Mouse (Mus musculus) urinary bladder, postnatal 25 days (tissue): ENCODE data around the gene Acyp1.
A peak's percentile ranks its signal among the peaks of the same experiment; 100 is the strongest.

ENCODE experiments used
- DNase-seq: peaks from one replicate; pipeline ENCODE4 v3.0.0; 2022; ENCODE audit warnings: low spot score

The Acyp1 gene

DNA sequence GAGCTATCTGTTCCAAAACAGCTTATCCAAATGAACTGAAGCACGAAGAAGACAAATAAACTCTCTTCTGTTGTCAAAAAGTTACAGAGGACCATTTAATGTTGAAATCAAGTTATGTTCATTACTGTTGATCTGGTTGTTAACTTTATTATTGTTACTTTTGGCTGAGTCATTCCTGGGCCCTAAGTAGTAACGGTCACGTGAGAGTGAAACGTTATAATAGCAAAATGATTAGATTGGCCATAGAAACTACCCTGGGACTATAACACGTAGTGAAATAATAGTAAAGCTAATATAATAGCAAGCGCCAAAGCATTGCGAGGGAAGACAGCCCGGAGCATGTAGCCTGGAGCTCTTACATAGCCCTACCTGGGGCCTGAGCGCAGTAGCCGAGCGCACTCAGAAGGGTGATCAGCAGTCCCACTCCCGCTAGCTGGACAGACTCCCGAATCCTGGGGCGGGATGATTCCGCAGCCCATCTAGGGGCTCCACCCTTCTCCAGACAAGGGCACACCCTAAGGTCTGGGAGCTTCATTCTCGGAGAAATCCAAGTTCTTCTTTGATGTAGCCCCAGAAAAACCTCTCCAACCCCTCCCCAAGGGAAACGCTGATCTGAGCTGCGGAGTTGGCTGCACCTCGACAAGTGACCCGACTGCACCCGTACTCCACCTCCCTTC is at the start of gene Acyp1:
TSS of gene Acyp1 (minus strand) at position 630 of the 677 bp plus-strand sequence.
- DNase-seq: peak; percentile 47

DNA sequence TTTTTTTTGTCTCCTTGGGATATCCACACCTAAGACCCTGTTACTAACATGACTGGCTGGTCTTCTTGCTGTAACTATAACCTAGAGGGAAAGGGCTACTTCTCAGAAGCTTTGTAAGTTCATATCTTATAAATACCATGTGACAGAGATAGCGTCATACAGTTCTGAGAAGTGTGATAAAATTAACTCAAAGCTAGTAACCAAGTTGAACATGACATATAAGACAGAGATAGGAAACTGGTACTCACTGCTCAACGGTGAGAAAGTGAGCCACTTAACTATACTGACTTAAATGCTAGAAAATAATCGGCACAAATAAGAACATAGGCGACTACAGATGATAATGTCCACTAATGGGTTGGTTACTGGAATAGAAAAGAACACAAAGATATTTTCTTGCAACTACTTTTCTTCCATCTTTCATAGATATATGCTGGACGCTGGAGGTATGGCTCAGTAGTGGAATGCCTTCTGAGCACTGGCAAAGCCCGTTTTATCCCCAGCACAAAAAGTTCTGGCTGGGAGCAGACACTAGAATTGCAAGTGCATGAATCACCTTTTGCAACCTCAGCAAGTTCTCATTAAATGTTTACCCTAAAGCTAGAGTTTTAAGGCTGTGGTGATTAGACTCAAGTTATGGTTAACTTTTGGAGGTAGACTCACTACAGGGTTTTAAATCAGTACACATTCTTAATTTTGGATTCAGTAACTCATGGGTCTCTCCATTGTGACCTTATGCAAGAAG is 49.5 kb upstream of the Acyp1 start:
- DNase-seq: no peak

DNA sequence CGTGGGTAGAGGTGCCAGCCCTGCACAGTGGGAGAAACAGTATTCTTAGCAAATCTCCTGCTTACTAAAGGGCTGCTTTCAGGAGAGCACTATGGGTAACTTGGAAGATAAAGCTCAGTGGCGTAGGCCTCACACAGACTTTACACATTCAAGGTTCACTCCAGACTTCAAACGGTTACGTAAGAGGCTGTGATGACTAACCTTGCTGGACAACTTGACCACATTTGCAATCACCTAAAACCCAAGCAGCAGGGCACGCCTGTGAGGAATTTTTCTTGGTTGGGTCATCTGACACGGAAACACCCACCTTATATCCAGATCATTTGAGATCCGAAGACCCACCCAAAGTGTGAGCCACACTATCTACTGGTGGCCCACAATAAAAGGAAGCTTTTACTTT is 41.9 kb upstream of the Acyp1 start:
- DNase-seq: no peak

DNA sequence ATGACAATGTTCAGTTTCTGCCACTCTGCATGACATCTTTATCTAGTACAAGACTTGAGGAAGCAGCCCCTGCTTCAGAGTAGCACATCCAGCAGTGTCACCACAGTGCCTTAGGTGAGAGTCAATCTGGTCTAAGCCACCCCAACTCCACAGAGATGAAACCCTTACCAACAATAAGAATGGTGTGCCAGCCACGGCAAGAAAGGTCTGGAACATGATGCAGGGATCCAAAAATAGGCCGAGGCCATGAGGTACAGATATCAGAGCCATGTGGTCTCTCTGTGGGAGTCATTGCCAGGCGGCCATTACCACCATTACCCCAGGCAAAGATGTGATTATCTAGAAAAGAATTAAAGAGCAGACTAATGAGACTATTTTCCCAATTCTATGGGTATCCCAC is 20.4 kb upstream of the Acyp1 start:
- no peak for DNase-seq

DNA sequence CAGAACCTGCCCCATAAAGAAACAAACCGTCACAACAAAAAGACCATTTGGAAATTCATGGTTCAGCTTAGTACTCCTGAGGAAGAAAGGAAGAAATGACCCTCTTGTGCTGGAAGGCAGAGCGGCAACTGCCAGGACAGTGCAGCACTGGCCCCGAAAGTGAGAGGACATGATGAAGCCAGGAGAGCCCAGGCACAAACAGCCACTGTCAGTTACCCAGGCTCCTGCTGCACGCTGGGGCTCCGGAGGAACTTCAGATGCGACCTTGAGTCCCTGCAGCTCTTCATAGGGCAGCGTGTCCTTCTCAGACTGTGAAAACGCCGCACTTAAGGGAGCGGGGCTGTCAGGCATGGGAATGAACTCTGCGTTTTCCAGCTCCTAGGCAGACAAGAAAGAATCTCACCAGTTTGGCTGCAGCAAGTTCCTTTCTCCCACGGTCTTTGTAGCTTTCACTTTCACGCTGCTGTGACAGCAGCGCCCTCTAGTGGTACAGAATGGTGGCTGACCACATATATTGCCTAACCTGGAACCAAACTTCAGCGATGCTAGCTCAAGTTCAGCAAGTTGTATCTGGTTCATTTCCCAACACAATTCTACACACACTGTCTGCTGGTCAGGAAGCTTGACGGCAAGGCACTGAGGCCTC is 17.1 kb upstream of the Acyp1 start:
- peak; percentile 85 for DNase-seq

DNA sequence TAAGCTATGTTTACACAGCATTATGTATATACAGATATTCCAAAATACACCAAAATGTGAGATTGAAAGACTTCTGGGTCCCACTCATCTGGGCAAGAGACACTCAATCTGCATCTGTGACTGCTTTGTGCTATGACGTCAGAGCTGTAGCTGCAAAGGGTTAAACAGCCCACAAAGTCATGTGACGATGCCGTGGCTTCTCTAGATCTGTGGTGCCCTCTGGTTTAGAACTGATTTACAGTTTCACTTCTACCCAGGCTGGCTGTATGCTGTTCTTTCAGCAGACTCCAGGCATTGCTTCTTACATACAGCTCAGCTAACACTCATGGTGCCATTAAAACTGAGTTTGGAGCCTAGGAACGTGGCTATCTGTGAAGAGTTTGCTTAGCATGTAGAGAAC is 16.5 kb upstream of the Acyp1 start:
- DNase-seq: no peak

DNA sequence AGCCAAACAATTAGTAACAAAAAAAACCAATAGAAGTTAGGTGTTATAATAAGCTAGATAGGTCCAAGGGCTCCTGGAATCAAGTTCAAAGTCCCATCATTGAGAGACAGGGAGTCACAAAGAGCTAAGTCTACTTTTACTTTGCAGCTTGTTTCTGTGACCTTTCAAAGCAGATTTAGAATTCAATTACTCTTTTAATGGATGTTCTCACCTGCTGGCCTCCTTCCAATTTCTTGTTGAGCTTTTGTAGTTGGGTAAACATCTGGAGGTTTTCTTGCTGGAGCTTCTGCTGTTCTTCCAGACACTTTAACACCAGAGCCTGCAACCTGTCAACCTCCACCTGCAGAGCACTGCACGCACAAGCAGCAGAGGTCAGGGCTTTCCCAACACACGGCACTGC is 15.0 kb upstream of the Acyp1 start:
- no peak for DNase-seq

DNA sequence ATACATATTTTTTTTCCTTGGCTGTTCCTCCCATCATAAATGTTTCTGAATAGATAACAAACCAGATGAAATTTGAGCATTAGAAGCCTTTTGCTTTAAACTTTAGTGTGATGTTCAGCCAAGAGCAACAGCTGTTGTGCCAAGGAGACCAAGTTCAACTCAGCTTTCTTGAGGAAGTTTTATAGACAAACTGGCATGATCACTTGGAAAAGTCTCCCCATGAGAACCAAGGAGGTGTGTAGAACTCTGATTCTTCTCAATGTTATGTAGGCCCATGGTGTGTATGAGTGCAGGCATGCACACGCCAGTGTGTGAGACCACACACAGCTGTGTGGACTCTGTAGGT is 10.6 kb upstream of the Acyp1 start:
- no peak for DNase-seq

DNA sequence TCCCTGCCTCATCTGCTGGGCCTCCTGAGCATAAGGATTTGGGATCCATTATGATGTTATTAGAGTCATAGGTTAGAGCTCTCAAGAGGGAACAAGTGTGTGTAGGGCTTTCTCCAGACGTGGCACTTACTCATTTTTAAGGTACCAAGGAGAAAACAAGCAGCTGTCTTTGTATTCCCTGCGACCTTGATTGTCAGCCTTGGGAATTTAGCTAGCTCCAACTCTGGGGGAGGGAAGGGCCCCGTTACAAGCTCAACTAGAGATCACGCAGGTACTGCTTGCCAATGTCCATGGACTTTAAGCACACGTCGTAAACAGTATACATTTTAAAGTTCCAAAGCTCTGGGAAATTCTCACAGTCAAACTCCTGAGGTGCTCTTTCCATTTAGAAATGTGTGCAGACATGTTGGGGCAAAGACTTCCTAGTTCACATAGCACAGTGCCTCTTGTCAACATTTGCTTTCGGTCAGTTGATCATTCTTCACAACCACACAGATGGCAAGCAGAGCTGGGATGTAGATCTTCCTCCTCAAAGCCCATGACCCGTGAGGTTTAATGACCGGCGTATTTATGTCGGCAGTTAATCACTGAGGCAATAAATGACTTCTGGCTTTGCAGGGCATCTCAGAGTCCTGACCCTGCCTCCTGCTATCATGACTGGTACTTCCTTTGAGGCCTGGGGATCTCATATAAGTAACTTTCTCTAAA is 10.0 kb upstream of the Acyp1 start:
- DNase-seq: no peak

DNA sequence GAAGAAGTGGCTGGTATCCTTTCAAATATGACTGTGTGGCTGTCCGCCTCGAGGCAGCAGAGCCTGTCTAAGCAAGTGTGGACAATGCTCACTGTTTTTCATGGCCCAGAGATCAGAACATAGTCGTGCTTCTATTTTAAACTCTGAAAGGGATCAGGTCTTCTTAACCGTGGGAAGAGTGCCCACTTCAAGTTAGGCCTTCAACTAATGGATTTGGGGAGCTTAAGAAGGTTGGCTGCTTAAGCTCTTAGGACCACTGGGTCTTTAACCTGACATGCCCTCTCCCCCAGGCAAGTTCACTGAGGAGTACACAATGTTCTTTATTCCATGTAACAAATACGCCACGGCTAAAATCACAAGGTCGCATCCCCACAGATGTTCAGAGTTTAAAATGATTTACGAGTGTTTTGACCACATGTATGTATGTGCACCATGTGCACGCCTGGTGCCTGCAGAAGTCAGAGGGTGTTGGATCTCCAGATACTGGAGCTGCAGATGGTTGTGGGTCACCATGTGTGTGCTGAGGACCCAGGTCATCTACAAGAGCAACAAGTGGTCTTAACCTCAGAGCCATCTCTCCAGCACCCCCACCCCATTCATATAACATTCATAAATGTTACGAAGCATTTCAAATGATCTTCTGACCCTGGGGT is 9.2 kb upstream of the Acyp1 start:
- no peak for DNase-seq

DNA sequence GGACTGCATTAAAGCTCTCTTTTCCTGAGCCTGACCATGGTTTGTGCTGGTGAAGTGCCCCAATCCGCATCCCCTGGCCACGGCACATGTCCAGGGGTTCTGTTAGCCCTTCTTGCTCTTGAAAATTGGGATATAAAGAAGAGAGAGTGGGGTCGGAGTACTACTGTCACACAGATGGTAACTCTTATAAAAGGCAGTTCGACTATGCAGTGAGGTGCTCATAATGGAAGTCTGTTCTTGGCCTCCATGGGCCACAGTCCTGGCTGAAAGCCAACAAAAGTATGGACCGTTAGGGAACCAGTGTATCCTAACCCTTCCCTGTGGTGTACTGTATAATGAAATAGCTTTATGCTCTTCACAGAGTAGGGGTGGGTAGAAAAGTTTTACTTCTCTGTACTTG is 8.7 kb upstream of the Acyp1 start:
- DNase-seq: no peak

DNA sequence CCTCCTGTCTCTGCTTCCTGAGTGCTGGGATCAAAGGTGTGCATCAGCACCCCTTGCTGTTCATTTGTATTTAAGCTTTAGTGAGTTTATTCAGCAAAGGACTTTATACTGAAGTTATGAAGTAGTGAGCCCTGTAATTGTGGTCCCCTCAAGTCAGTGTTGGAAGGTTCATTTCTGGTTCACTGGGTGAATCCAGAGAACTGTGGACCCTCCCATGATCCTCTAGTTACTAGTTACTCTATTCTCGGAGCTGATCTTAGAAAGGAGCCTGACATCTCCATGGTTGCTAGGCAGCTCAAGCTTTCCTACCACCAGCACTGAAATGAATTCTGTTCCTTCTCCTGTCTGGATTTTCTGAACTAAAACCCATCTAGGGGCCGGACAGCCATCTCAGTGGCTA is 7.3 kb upstream of the Acyp1 start:
- DNase-seq: no peak

DNA sequence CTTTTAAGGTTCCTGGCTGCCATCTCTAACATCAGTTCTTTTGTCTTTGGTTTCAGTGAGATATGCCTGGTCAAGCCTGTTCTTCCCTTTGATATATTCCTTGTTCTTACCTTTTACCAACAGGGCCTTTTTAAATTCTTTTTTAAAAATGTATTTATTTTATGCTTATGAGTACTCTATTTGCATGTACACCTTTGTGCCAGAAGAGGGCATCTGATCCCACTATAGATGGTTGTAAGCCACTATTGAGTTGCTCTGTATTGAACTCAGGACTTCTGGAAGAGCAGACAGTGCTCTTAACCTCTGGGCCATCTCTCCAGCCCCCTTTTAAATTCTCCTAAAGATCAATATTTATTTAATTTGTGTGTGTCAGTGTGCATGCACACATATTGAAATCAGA is 4.7 kb upstream of the Acyp1 start:
- DNase-seq: no peak

DNA sequence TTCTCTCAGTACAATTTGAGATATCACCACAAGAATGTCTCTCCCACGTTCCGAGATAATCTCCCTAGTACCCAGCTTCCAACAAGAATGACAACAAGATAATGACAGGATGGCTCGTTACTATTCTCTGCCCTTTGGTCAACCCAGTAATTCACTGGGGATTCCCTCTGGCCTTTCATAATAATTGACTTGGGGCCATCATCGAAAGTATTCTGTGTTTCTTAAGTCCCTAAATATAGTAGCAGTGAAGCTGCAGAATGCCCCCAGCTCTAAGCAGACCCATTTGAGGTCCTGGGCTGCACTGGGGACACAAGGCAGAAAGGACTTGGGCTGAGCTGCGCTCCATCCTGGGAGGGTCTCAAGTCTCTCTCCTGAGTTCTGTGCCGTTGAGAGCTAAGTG is 4.0 kb upstream of the Acyp1 start:
- no peak for DNase-seq

DNA sequence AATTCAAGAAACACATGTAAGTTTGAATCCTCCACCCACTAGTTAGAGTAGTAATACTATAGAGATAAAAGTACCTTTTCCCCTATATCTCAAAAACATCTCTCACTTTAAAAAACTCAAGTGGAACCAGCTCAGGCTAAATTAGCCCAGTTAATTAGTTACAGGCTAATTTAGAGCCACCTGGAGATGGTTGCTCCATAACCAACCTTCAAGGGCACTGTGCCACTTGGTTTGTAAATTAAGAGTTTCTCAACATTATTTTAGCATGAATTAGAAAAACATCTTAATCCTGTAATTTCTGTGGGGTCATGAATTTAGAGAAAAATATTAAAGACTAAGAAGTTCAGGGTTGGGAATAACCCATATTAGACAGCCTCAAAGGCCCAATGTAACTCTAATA is 3.3 kb upstream of the Acyp1 start:
- DNase-seq: no peak

DNA sequence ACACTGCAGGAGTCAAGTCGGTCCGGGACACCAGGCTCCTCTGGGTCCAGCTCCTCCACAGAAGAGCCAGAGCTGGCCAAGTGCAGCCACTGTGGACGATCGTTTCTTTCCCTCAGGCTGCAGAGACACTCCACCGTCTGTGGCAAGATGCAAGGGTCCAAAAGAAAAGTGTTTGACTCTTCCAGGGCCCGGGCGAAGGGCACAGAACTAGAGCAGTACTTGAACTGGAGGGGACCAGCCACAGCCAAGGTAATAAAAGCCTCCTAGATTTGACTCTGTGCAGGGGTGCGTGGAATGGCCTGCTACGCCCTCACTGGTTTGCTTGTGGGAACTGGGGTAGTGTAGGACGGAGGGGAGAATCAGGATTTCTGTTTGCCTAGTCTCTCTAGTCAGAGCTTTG is 2.4 kb upstream of the Acyp1 start:
- DNase-seq: no peak

DNA sequence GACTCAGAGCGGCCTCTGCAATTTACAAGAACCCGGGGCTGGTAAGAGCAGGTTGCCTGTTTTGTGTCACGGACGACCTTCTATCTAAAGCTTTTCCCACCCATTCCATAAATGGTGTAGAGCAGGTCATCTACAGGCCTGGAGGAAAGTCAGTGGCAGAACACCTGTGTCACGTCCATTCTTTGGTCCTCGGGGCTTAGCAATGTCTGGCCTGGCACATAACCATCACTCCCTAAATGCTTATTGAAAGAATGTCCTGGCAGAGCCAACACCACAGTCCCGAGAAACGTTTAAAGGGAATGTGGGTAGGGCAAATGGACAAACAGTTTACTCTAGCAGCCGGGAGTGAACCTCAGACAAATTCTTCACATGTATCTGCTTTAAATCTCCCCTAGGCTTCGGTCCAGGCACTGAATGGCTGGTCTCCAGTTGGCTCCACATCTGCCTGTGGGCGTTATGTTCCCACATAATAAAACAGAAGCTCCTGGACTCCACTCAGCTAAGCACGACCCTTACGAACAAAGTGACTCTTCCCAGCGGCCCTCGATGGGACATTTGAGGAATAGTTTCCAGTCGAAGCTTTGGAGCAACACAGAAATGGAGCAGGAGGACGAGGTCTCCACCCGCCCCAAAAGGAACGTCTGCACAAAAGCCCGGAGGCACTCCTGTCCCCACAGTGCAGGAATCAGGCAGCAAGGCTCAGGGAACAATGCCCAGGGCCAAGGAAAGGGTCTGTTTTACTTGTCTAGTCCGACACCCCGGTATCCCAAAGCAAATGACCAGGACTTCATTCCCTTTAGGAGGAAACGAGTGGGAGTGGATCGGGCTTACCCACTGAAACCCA is 1.1 kb upstream of the Acyp1 start:
- DNase-seq: no peak

DNA sequence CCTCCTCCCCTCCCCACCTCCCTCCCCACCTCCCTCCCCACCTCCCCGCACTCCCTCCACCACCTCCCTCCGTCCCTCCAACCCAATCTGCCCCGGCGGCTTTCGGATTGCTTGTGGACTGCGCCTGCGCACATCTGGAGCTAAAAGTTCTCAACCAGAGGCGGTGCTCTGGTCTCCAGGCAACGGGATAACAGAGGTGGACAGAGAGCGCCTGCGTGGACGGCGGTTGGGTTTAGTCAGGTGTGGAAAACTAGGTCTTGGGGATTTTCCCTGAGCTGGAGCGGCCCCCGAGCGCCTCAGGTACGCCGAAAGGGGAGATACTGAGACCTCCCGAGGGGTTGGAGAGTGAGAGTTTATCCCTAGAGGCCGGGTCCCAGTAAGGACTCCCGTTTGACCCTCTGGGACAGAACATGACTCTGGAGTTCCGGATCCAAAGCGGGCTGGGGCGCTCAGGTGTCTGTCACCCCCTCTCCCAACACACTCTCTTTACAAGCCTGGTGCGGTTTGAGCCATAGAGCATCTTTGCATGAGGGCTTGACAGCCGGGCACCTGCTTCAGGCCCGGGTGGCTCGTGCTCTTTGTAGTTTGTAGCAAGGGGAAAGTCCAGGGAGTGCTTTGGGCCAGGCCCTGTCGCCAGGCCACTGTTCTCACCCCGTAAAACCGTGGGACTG is 383 bp upstream of the Acyp1 start, which contains the start of gene Zc2hc1c:
TSS of gene Zc2hc1c (plus strand) at position 106 of the 671 bp plus-strand sequence.
- peak; percentile 85 for DNase-seq

DNA sequence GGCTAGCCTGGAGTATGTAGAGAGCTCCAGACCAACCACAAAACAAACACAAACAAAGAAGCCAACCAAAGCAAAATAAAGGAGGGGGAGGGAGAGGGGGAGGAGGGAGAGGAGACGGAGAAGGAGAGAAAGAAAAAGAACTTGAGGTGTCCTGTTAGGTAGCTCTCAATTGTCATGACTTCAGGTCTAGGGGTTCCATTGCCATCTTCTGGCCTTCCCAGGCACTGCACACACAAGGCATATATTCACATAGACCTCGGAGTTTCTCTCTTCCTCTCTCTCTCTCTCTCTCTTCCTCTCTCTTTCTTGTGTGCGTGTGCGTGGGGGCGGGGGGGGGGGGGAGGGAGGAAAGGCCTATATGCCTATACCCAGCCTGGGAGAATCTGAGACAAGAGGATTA is 1.3 kb downstream of the Acyp1 start:
- DNase-seq: no peak

DNA sequence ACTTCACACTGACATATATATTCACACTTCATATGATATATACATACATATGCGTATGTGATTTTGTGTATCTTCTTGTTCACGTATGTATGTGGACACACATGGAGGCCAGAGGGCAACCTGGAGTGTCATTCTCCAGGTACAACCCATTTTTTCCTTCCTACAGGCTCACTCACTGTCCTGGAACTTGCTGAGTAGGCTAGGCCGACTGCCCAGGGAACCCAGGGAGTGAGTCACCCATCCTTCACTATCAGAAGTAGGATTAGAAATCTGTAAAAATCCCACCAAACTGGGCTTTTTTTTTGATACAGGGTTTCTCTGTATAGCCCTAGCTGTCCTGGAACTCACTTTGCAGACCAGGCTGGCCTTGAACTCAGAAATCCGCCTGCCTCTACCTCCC is 3.2 kb downstream of the Acyp1 start:
- DNase-seq: no peak

DNA sequence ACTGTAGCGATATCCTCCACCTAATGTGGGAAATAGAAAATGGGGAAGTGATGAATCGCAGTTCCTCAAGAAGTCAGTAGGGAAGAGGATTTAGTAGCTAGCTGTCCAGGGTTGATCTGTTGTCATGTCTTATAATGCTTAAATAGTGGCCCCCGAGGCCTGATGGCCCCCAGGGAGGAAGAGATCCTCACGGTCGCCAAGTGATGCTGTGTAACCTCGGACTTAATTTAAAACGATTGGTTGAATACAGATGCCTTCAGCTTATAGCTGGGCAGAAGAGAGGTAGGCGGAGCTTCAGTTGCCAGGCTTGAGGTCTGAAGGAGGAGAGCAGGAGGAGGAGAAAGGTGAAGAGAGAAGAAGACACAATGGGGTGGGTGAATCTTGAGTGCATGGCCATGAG is 3.9 kb downstream of the Acyp1 start:
- DNase-seq: no peak
